Mouse (Mus musculus) embryo, embryonic 11 days (tissue): ENCODE results near the gene St7l.

Experiments
- DNase-seq: peaks from one replicate; pipeline ENCODE4 v3.0.0-alpha.2; 2015

St7l gene

GRCm38 (mm10) chr3:104965070-104965855, 101.5 kb downstream of the St7l start:
- DNase-seq = no peak

- DNase-seq = no peak
Measured at GRCm38 (mm10) chr3:104965991-104966554, 102.3 kb downstream of the St7l start.

- peak; percentile 91 for DNase-seq
Measured at GRCm38 (mm10) chr3:104967548-104968300, 103.9 kb downstream of the St7l start.
